ENCODE assay signal across 8 mouse cellular contexts in genomic region chr2:150136435-150136897, GRCm38 (mm10). TPM values are rescaled to one million over a fixed set of nuclear protein-coding genes. Genes with fewer than 3 reads are reported as not detected.
A peak's percentile ranks its signal among the peaks of the same experiment; 100 is the strongest.
DNase-seq lines count a peak whose midpoint lies in the region; ATAC-seq and TF ChIP-seq lines count a peak whose summit lies in the region.

TSS of gene Zfp120 (minus strand) at chr2:150136708.

- peak; percentile 82 for DNase-seq in G1E (ENCODE audit: low spot score)
- peak; percentile 85 for DNase-seq in cerebellum, adult 18-20 months
- peak; percentile 78 to 85 for DNase-seq in heart, postnatal 36 days
- DNase-seq in layer of hippocampus, adult 2 months (ENCODE audit: low spot score in 2 of 2): peak; percentile 82 to 90
- DNase-seq in lung, embryonic 14.5 days: peak; percentile 96
- DNase-seq in thymus, adult 2 months: peak; percentile 80

- peak within 1 kb of the TSS; percentile 55 for H3K4me2 ChIP-seq in forebrain, embryonic 16.5 days (ENCODE audit: low read length)
- peak within 1 kb of the TSS; percentile 70 for H3K4me2 ChIP-seq in lung, embryonic 14.5 days

- peaks cover 15% of the 10 kb centered on the region for H3K4me1 ChIP-seq in G1E (ENCODE audit: insufficient read depth, low read depth, low read length)
- peaks cover 6% of the 10 kb centered on the region for H3K4me1 ChIP-seq in forebrain, embryonic 16.5 days (replicated peaks; ENCODE audit: control insufficient read depth, insufficient read depth, low read length)
- H3K4me1 ChIP-seq in lung, embryonic 14.5 days (ENCODE audit: insufficient read depth): 0 out of 2 replicates have a peak, but pooled peaks cover 4% of the 10 kb centered on the region
- 0 out of 2 replicates have a peak, but pooled peaks cover 2% of the 10 kb centered on the region for H3K4me1 ChIP-seq in olfactory bulb, adult 2 months (ENCODE audit: control insufficient read depth, insufficient read depth, low read length)
- peaks cover 9% of the 10 kb centered on the region for H3K4me1 ChIP-seq in thymus, adult 2 months (replicated peaks; ENCODE audit: control insufficient read depth, insufficient read depth, low read length)

- H3K27ac ChIP-seq in forebrain, embryonic 16.5 days (ENCODE audit: low read length): peak within 1 kb of the TSS; percentile 76
- H3K27ac ChIP-seq in layer of hippocampus, adult 2 months: peak within 1 kb of the TSS; percentile 87
- peak within 1 kb of the TSS; percentile 65; the same call in 1 of the 2 replicates for H3K27ac ChIP-seq in lung, embryonic 14.5 days (ENCODE audit: low read depth)
- H3K27ac ChIP-seq in olfactory bulb, adult 2 months (ENCODE audit: insufficient read depth, low read depth, low read length): no peak within 1 kb of the TSS; the same call in 1 of the 2 replicates
- peak within 1 kb of the TSS; percentile 78 for H3K27ac ChIP-seq in thymus, adult 2 months (ENCODE audit: control insufficient read depth, insufficient read depth, low read length)

- under 1% methylated on average over 13 of the region's 13 CpGs for WGBS in forebrain, embryonic 16.5 days
- under 1% methylated on average over 13 of the region's 13 CpGs for WGBS in lung, embryonic 14.5 days
- WGBS in olfactory bulb, adult 2 months: under 1% methylated on average over 13 of the region's 13 CpGs
- 1% methylated on average over 13 of the region's 13 CpGs for WGBS in thymus, adult 2 months

- peak within 1 kb of the TSS; percentile 79 for H3K4me3 ChIP-seq in G1E (ENCODE audit: low read depth, low read length)
- H3K4me3 ChIP-seq in forebrain, embryonic 16.5 days (replicated peaks; ENCODE audit: low read length): peak within 1 kb of the TSS; percentile 88
- peak within 1 kb of the TSS; percentile 97 for H3K4me3 ChIP-seq in layer of hippocampus, adult 2 months
- H3K4me3 ChIP-seq in lung, embryonic 14.5 days (ENCODE audit: low read depth, low read length): peak within 1 kb of the TSS; percentile 65
- H3K4me3 ChIP-seq in olfactory bulb, adult 2 months (ENCODE audit: insufficient read depth, low read depth, low read length): peak within 1 kb of the TSS; percentile 82
- peak within 1 kb of the TSS; percentile 94 for H3K4me3 ChIP-seq in thymus, adult 2 months (ENCODE audit: control insufficient read depth, insufficient read depth, low read length)

- TF ChIP-seq POLR2A in olfactory bulb, adult 2 months (IDR thresholded peaks at IDR 0.05; ENCODE audit: insufficient read depth, low read depth, low read length): peak; percentile 29; the same call in 1 of the 2 replicates
- peak; percentile 55; the same call in 1 of the 2 replicates for TF ChIP-seq POLR2A in thymus, adult 2 months (IDR thresholded peaks at IDR 0.05; ENCODE audit: control insufficient read depth, extremely low read depth, insufficient read depth, low read length, poor library complexity)

- no peaks in the 10 kb centered on the region for H3K27me3 ChIP-seq in G1E (ENCODE audit: insufficient read depth, low read length)
- no peaks in the 10 kb centered on the region for H3K27me3 ChIP-seq in forebrain, embryonic 16.5 days (replicated peaks; ENCODE audit: control insufficient read depth, insufficient read depth, low read length)
- H3K27me3 ChIP-seq in lung, embryonic 14.5 days (ENCODE audit: insufficient read depth, low read length): no peaks in the 10 kb centered on the region
- H3K27me3 ChIP-seq in thymus, adult 2 months (ENCODE audit: control insufficient read depth, insufficient read depth, low read length): no peaks in the 10 kb centered on the region

- no peaks in the 10 kb centered on the region for H3K9me3 ChIP-seq in G1E (replicated peaks)
- peaks cover 4% of the 10 kb centered on the region for H3K9me3 ChIP-seq in forebrain, embryonic 16.5 days (ENCODE audit: control insufficient read depth, low read length)
- H3K9me3 ChIP-seq in lung, embryonic 14.5 days (ENCODE audit: low read depth, low read length): no peaks in the 10 kb centered on the region

- ATAC-seq in G1E (ENCODE audit: extremely low read depth, insufficient number of reproducible peaks, low FRiP score, poor library complexity, severe bottlenecking): peak; percentile 99
- ATAC-seq in forebrain, embryonic 16.5 days: peak; percentile 100
- peak; percentile 100 for ATAC-seq in lung, embryonic 14.5 days (ENCODE audit: insufficient read depth)

- peaks cover 17% of the 10 kb centered on the region for H3K36me3 ChIP-seq in G1E (replicated peaks)
- H3K36me3 ChIP-seq in forebrain, embryonic 16.5 days (ENCODE audit: control insufficient read depth, insufficient read depth): peaks cover 14% of the 10 kb centered on the region
- no peaks in the 10 kb centered on the region for H3K36me3 ChIP-seq in lung, embryonic 14.5 days (ENCODE audit: insufficient read depth)
- H3K36me3 ChIP-seq in thymus, adult 2 months (ENCODE audit: control insufficient read depth, insufficient read depth, low read length): no peaks in the 10 kb centered on the region

- intact Hi-C loops in heart, postnatal 36 days (cut with DNase I): loop anchor here (10.0 kb wide), 2 partner anchors 178 to 898 kb away; partner anchors contain the start of genes Nanp and Ninl

- no peak for TF ChIP-seq CTCF in G1E (IDR thresholded peaks at IDR 0.05; ENCODE audit: low read depth, low read length)
- no peak for TF ChIP-seq CTCF in layer of hippocampus, adult 2 months (conservative IDR thresholded peaks at IDR 0.05)
- no peak for TF ChIP-seq CTCF in lung, embryonic 14.5 days (IDR thresholded peaks at IDR 0.05; ENCODE audit: low read depth)
- TF ChIP-seq CTCF in olfactory bulb, adult 2 months (IDR thresholded peaks at IDR 0.05; ENCODE audit: insufficient read depth, low read depth, low read length): no peak
- TF ChIP-seq CTCF in thymus, adult 2 months (IDR thresholded peaks at IDR 0.05; ENCODE audit: borderline replicate concordance, control insufficient read depth, extremely low read depth, insufficient read depth, low read length, poor library complexity): 0 out of 2 replicates have a peak, but pooled peaks have one; percentile 23

- peak within 1 kb of the TSS; percentile 78 for H3K9ac ChIP-seq in forebrain, embryonic 16.5 days (replicated peaks; ENCODE audit: low read depth, low read length)
- H3K9ac ChIP-seq in lung, embryonic 14.5 days: peak within 1 kb of the TSS; percentile 73

RNA-seq across cellular contexts. Expression of gene Zfp120, which starts in this region (rescaled TPM):
- total RNA-seq in G1E (2014; fragmentation: Nextera tagmentation): 21.4 and 29.2 TPM in 2 replicates
- total RNA-seq in G1E (2017): 22.1 and 29.4 TPM in 2 replicates
- polyA plus RNA-seq in G1E (2012): 0.22 and 0.31 TPM in 2 replicates
- 12.2 and 13.1 TPM in 2 replicates for polyA plus RNA-seq in forebrain, embryonic 16.5 days (2015; fragmentation: Nextera tagmentation; extraction: Ambion mirVana)
- total RNA-seq in heart, postnatal 36 days (2021): 1 to 10 TPM; 6.4 TPM
- total RNA-seq in layer of hippocampus, adult 2 months (2021): 10 to 100 TPM; 10.9 to 11.4 TPM
- 9.7 and 10.5 TPM in 2 replicates for polyA plus RNA-seq in lung, embryonic 14.5 days (2014; fragmentation: Nextera tagmentation; extraction: Ambion mirVana)
- not detected in 2 replicates for polyA plus RNA-seq in olfactory bulb, adult 2 months (2012; ENCODE audit: insufficient read depth, insufficient read length, low replicate concordance, missing spikeins)
- 1.9 and 2.6 TPM in 2 replicates for polyA plus RNA-seq in thymus, adult 2 months (2012; rRNA removed)
